Mouse (Mus musculus) ES-E14 (cell line): ENCODE measurements around the gene Evi2b. TPM values are rescaled to one million over a fixed set of nuclear protein-coding genes. Genes with fewer than 3 reads are reported as not detected.

ENCODE experiments used
- DNase-seq: peaks from one replicate; pipeline ENCODE4 v3.0.0-alpha.2; 2013; ENCODE audit warnings: low read depth, low spot score
- H3K27ac ChIP-seq: 2 replicates; pipeline ENCODE4 v1.5.1; 2012; ENCODE audit warnings: low read depth, mild to moderate bottlenecking, low read length, moderate library complexity, mixed read lengths; ENCODE audit not compliant: poor library complexity, insufficient read depth, severe bottlenecking
- H3K36me3 ChIP-seq: 2 replicates; pipeline ENCODE4 v1.6.1; 2012; ENCODE audit warnings: mild to moderate bottlenecking, low read length, moderate library complexity, mixed read lengths; ENCODE audit not compliant: control insufficient read depth, poor library complexity, insufficient read depth, severe bottlenecking
- H3K4me1 ChIP-seq, 2 experiments: fragments of 150-350 bp in 1 of 2; sonication (generic) in 1 of 2; 2 replicates each; pipeline ENCODE4 v1.6.1; 2012; ENCODE audit warnings: low read length in 2 of 2, mild to moderate bottlenecking in 1 of 2, mixed read lengths in 1 of 2; ENCODE audit not compliant: control insufficient read depth in 2 of 2, insufficient read depth in 2 of 2, poor library complexity in 1 of 2
- H3K4me3 ChIP-seq, 2 experiments: fragments of 150-350 bp in 1 of 2; sonication (generic) in 1 of 2; 2 replicates each; pipeline ENCODE4 v1.5.1; 2012; ENCODE audit warnings: low read length in 2 of 2, low read depth in 1 of 2, mild to moderate bottlenecking in 1 of 2, mixed read lengths in 1 of 2; ENCODE audit not compliant: insufficient read depth in 1 of 2, poor library complexity in 1 of 2, severe bottlenecking in 1 of 2
- H3K9ac ChIP-seq: 2 replicates; pipeline ENCODE4 v1.6.1; 2012; ENCODE audit warnings: low read depth, mild to moderate bottlenecking, low read length, mixed read lengths; ENCODE audit not compliant: poor library complexity, insufficient read depth, severe bottlenecking
- H3K9me3 ChIP-seq: fragments of 150-350 bp; sonication (generic); 2 replicates; pipeline ENCODE4 v1.6.1; 2012; ENCODE audit warnings: low read depth, mild to moderate bottlenecking, low read length; ENCODE audit not compliant: control insufficient read depth, insufficient read depth
- CHD2 ChIP-seq: IDR thresholded peaks from 2 replicates; pipeline ENCODE4 v1.6.1; 2014; ENCODE audit warnings: mild to moderate bottlenecking, low read depth, low read length, inconsistent platforms
- HCFC1 ChIP-seq: IDR thresholded peaks from 2 replicates; pipeline ENCODE4 v1.6.1; 2012; ENCODE audit warnings: low read length, inconsistent platforms, borderline replicate concordance; ENCODE audit not compliant: insufficient read depth
- MAFK ChIP-seq: IDR thresholded peaks from 2 replicates; pipeline ENCODE4 v1.6.1; 2014; ENCODE audit warnings: mild to moderate bottlenecking, low read depth, low read length, inconsistent platforms; ENCODE audit not compliant: insufficient read depth
- ZC3H11A ChIP-seq: IDR thresholded peaks from 2 replicates; pipeline ENCODE4 v1.6.1; 2012; ENCODE audit warnings: low read depth, mild to moderate bottlenecking, inconsistent platforms, low read length, borderline replicate concordance
- ZNF384 ChIP-seq: IDR thresholded peaks from 2 replicates; pipeline ENCODE4 v1.6.1; 2012; ENCODE audit warnings: low read depth, low read length, inconsistent platforms
- in situ Hi-C, 2 experiments: fragments of 600-800 bp; cut with MboI; formaldehyde crosslinking; loops; one replicate each; pipeline ENCODE4 v1.15.1; 2025; ENCODE audit warnings: low sequenced_read_pairs in 2 of 2, inconsistent platforms in 1 of 2; ENCODE audit not compliant: unreplicated experiment in 2 of 2
- total RNA-seq: library from RNA; depleted of rRNA; stranded (reverse); fragments of 300-350 nt; gene quantifications from 2 replicates; pipeline ENCODE4 v1.2.3, GENCODE M21; 2012

Gene Evi2b
- total RNA-seq, 1 experiment, result not detected

GRCm38 (mm10) chr11:79511970-79512369 is 11.6 kb downstream of the Evi2b start:
- DNase-seq, result no peak
- Histone ChIP-seq H3K9ac (no peak overlapping the region), H3K4me1 (no peaks in the 10 kb centered on the region), H3K27ac (no peak overlapping the region), H3K4me3 (no peak overlapping the region), H3K36me3 (no peaks in the 10 kb centered on the region), H3K9me3 (no peaks in the 10 kb centered on the region)
- in situ Hi-C loops, result no loop called here
- TF ChIP-seq HCFC1 (no peak), ZC3H11A (no peak), ZNF384 (no peak), MAFK (no peak), CHD2 (no peak)

- TF ChIP-seq MAFK (no peak), ZC3H11A (no peak), HCFC1 (no peak), ZNF384 (no peak), CHD2 (no peak)
- Histone ChIP-seq H3K4me1 (no peaks in the 10 kb centered on the region), H3K9ac (no peak overlapping the region), H3K4me3 (no peak overlapping the region), H3K9me3 (no peaks in the 10 kb centered on the region), H3K27ac (no peak overlapping the region), H3K36me3 (no peaks in the 10 kb centered on the region)
- no peak for DNase-seq
- in situ Hi-C loops, result no loop called here
Measured at GRCm38 (mm10) chr11:79504506-79504905, 19.1 kb downstream of the Evi2b start.

GRCm38 (mm10) chr11:79503845-79504244 is 19.7 kb downstream of the Evi2b start, which contains the start of gene Omg:
Omg (minus strand) TSS chr11:79504084.
- in situ Hi-C loops, result no loop called here
- Histone ChIP-seq H3K4me1 (no peaks in the 10 kb centered on the region), H3K4me3 (no peak within 1 kb of the TSS), H3K9me3 (no peaks in the 10 kb centered on the region), H3K36me3 (no peaks in the 10 kb centered on the region), H3K27ac (no peak within 1 kb of the TSS), H3K9ac (no peak within 1 kb of the TSS)
- DNase-seq, result no peak
- TF ChIP-seq ZNF384, result peak; percentile 61; the same call in 1 of the 2 replicates
- TF ChIP-seq HCFC1, result no peak
- no peak for TF ChIP-seq ZC3H11A
- 0 out of 2 replicates have a peak, but pooled peaks have one; percentile 39 for TF ChIP-seq MAFK
- no peak for TF ChIP-seq CHD2

- H3K36me3 ChIP-seq, result no peaks in the 10 kb centered on the region
- TF ChIP-seq HCFC1 (no peak), ZC3H11A (no peak), ZNF384 (no peak), CHD2 (no peak), MAFK (no peak)
- no peak for DNase-seq
- H3K4me1 ChIP-seq, result no peaks in the 10 kb centered on the region
- H3K9me3 ChIP-seq, result no peaks in the 10 kb centered on the region
- H3K9ac ChIP-seq, result no peak overlapping the region
- no peak overlapping the region for H3K27ac ChIP-seq
- in situ Hi-C loops, result no loop called here
- H3K4me3 ChIP-seq, result no peak overlapping the region
Measured at GRCm38 (mm10) chr11:79502917-79503316, 20.6 kb downstream of the Evi2b start.

- Histone ChIP-seq H3K9ac (no peak overlapping the region), H3K9me3 (no peaks in the 10 kb centered on the region), H3K4me1 (no peaks in the 10 kb centered on the region), H3K4me3 (no peak overlapping the region), H3K36me3 (no peaks in the 10 kb centered on the region), H3K27ac (no peak overlapping the region)
- in situ Hi-C loops, result no loop called here
- TF ChIP-seq MAFK (no peak), ZC3H11A (no peak), HCFC1 (no peak), CHD2 (no peak), ZNF384 (no peak)
- DNase-seq, result no peak
Measured at GRCm38 (mm10) chr11:79494976-79495800, 28.4 kb downstream of the Evi2b start.
